Mouse (Mus musculus) urinary bladder, postnatal 10 days (tissue): Measurements from ENCODE around the gene Ogfr.

Source experiments
- DNase-seq: peaks from one replicate; pipeline ENCODE4 v3.0.0; 2022; ENCODE audit warnings: low spot score

Gene Ogfr

GRCm38 (mm10) chr2:180589123-180589831 lies at the start of gene Ogfr:
Gene Ogfr (plus strand): TSS chr2:180589245.
- peak; percentile 28 for DNase-seq

GRCm38 (mm10) chr2:180543675-180544074 lies 45.4 kb upstream of the Ogfr start:
- DNase-seq = no peak

- no peak for DNase-seq
These were observed 44.0 kb upstream of the Ogfr start for GRCm38 (mm10) chr2:180545046-180545445.

- no peak for DNase-seq
These were observed 41.5 kb upstream of the Ogfr start for GRCm38 (mm10) chr2:180547384-180548106.

GRCm38 (mm10) chr2:180552340-180552739 lies 36.7 kb upstream of the Ogfr start:
- no peak for DNase-seq

- DNase-seq = no peak
These were observed 33.8 kb upstream of the Ogfr start for GRCm38 (mm10) chr2:180555219-180555618.

GRCm38 (mm10) chr2:180556470-180556869 lies 32.6 kb upstream of the Ogfr start:
- no peak for DNase-seq

GRCm38 (mm10) chr2:180560245-180560644 lies 28.8 kb upstream of the Ogfr start:
- no peak for DNase-seq

GRCm38 (mm10) chr2:180562146-180562545 lies 26.9 kb upstream of the Ogfr start:
- no peak for DNase-seq

GRCm38 (mm10) chr2:180563296-180563695 lies 25.7 kb upstream of the Ogfr start:
- no peak for DNase-seq

- no peak for DNase-seq
These were observed 25.2 kb upstream of the Ogfr start for GRCm38 (mm10) chr2:180563841-180564240.

- DNase-seq = no peak
These were observed 22.7 kb upstream of the Ogfr start for GRCm38 (mm10) chr2:180566240-180566913.

GRCm38 (mm10) chr2:180569028-180569643 lies 19.9 kb upstream of the Ogfr start:
- DNase-seq = no peak

- DNase-seq = no peak
These were observed 12.6 kb upstream of the Ogfr start for GRCm38 (mm10) chr2:180576482-180576881.

- peak; percentile 41 for DNase-seq
These were observed 10.4 kb upstream of the Ogfr start for GRCm38 (mm10) chr2:180578686-180579085.

- no peak for DNase-seq
These were observed 8.0 kb upstream of the Ogfr start, which contains the start of gene Mrgbp for GRCm38 (mm10) chr2:180581002-180581401. Gene Mrgbp (plus strand): TSS chr2:180581304.

- peak; percentile 94 for DNase-seq
These were observed 6.4 kb upstream of the Ogfr start for GRCm38 (mm10) chr2:180582481-180583153.

- DNase-seq = no peak
These were observed 5.9 kb upstream of the Ogfr start for GRCm38 (mm10) chr2:180583154-180583507.

GRCm38 (mm10) chr2:180588736-180589122 lies 316 bp upstream of the Ogfr start:
- no peak for DNase-seq

- DNase-seq = no peak
These were observed 8.4 kb downstream of the Ogfr start, which contains the start of gene Col9a3 for GRCm38 (mm10) chr2:180597490-180597889. Gene Col9a3 (plus strand): TSS chr2:180597790.

- DNase-seq = no peak
These were observed 9.2 kb downstream of the Ogfr start for GRCm38 (mm10) chr2:180598157-180598705.
